Mouse (Mus musculus) ES-E14 (cell line): ENCODE results near the gene Col8a2.

Experiments used
- CHD2 ChIP-seq: IDR thresholded peaks from 2 replicates; pipeline ENCODE4 v1.6.1; 2014; ENCODE audit warnings: mild to moderate bottlenecking, low read depth, low read length, inconsistent platforms
- HCFC1 ChIP-seq: IDR thresholded peaks from 2 replicates; pipeline ENCODE4 v1.6.1; 2012; ENCODE audit warnings: low read length, inconsistent platforms, borderline replicate concordance; ENCODE audit not compliant: insufficient read depth
- MAFK ChIP-seq: IDR thresholded peaks from 2 replicates; pipeline ENCODE4 v1.6.1; 2014; ENCODE audit warnings: mild to moderate bottlenecking, low read depth, low read length, inconsistent platforms; ENCODE audit not compliant: insufficient read depth
- ZC3H11A ChIP-seq: IDR thresholded peaks from 2 replicates; pipeline ENCODE4 v1.6.1; 2012; ENCODE audit warnings: low read depth, mild to moderate bottlenecking, inconsistent platforms, low read length, borderline replicate concordance
- ZNF384 ChIP-seq: IDR thresholded peaks from 2 replicates; pipeline ENCODE4 v1.6.1; 2012; ENCODE audit warnings: low read depth, low read length, inconsistent platforms

GRCm38 (mm10) chr4:126261675-126262074 is 24.9 kb upstream of the Col8a2 start:
- TF ChIP-seq ZC3H11A = no peak
- TF ChIP-seq MAFK = no peak
- no peak for TF ChIP-seq ZNF384
- TF ChIP-seq HCFC1 = no peak
- no peak for TF ChIP-seq CHD2
